10 mouse cellular contexts compared by ENCODE assay signal in genomic region chr5:20773341-20773740, GRCm38 (mm10).
DNase-seq lines count a peak whose midpoint lies in the region; ATAC-seq lines count a peak whose summit lies in the region.
"Had no signal": no experiment of that assay in that cellular context is flagged by ENCODE, and none has a peak within 500 bp of the region (broad histone marks: within the 10 kb centered on the region; RNA-seq: fewer than 3 reads in every experiment).

No protein-coding gene starts in this region.

- H3K9ac ChIP-seq in forebrain, embryonic 14.5 days (ENCODE audit: low read length) = no peak overlapping the region
- H3K9ac ChIP-seq in forebrain, embryonic 11.5 days (ENCODE audit: low read length) = no peak overlapping the region
- H3K9ac ChIP-seq: heart, embryonic 15.5 days; midbrain, embryonic 12.5 days had no signal

- no peak overlapping the region for H3K4me3 ChIP-seq in forebrain, embryonic 14.5 days (ENCODE audit: low read depth, low read length)
- H3K4me3 ChIP-seq in forebrain, embryonic 11.5 days (ENCODE audit: low read depth, low read length) = no peak overlapping the region
- H3K4me3 ChIP-seq: heart, embryonic 15.5 days; midbrain, embryonic 12.5 days had no signal

- H3K27me3 ChIP-seq in forebrain, embryonic 14.5 days (replicated peaks; ENCODE audit: control insufficient read depth, insufficient read depth, low read length) = no peaks in the 10 kb centered on the region
- no peaks in the 10 kb centered on the region for H3K27me3 ChIP-seq in forebrain, embryonic 11.5 days (ENCODE audit: control insufficient read depth, insufficient read depth, low read length)
- H3K27me3 ChIP-seq: heart, embryonic 15.5 days; midbrain, embryonic 12.5 days had no signal

- H3K9me3 ChIP-seq in forebrain, embryonic 14.5 days (replicated peaks; ENCODE audit: control insufficient read depth, low read length) = no peaks in the 10 kb centered on the region
- no peaks in the 10 kb centered on the region for H3K9me3 ChIP-seq in forebrain, embryonic 11.5 days (ENCODE audit: control insufficient read depth, low read length)
- H3K9me3 ChIP-seq: heart, embryonic 15.5 days; midbrain, embryonic 12.5 days had no signal

- H3K36me3 ChIP-seq in forebrain, embryonic 14.5 days (ENCODE audit: control insufficient read depth, insufficient read depth, low read length) = peaks cover 11% of the 10 kb centered on the region; the same call in 1 of the 2 replicates
- H3K36me3 ChIP-seq in forebrain, embryonic 11.5 days (ENCODE audit: control insufficient read depth, insufficient read depth, low read length) = peaks cover 3% of the 10 kb centered on the region; the same call in 1 of the 2 replicates

- ATAC-seq in forebrain, embryonic 14.5 days = peak; percentile 65
- ATAC-seq in forebrain, embryonic 11.5 days (replicated peaks; ENCODE audit: low FRiP score) = no peak

- no peak overlapping the region for H3K4me2 ChIP-seq in forebrain, embryonic 14.5 days (ENCODE audit: low read length)
- no peak overlapping the region for H3K4me2 ChIP-seq in forebrain, embryonic 11.5 days (ENCODE audit: low read depth, low read length, severe bottlenecking)
- H3K4me2 ChIP-seq: heart, embryonic 15.5 days; midbrain, embryonic 12.5 days had no signal

- WGBS in forebrain, embryonic 14.5 days = 62% methylated on average over 3 of the region's 3 CpGs
- 82% methylated on average over 3 of the region's 3 CpGs for WGBS in forebrain, embryonic 11.5 days

- no peak overlapping the region for H3K27ac ChIP-seq in forebrain, embryonic 14.5 days (ENCODE audit: low read depth, low read length)
- H3K27ac ChIP-seq in forebrain, embryonic 11.5 days (ENCODE audit: low read depth, low read length) = no peak overlapping the region
- H3K27ac ChIP-seq: heart, embryonic 15.5 days; midbrain, embryonic 12.5 days had no signal

- H3K4me1 ChIP-seq in forebrain, embryonic 14.5 days (ENCODE audit: control insufficient read depth, insufficient read depth, low read length) = no peaks in the 10 kb centered on the region
- no peaks in the 10 kb centered on the region for H3K4me1 ChIP-seq in forebrain, embryonic 11.5 days (replicated peaks; ENCODE audit: control insufficient read depth, insufficient read depth, low read length)
- H3K4me1 ChIP-seq: heart, embryonic 15.5 days; midbrain, embryonic 12.5 days had no signal

- DNase-seq in forebrain, embryonic 14.5 days (ENCODE audit: low spot score) = peak; percentile 86
- DNase-seq in forebrain, embryonic 11.5 days (ENCODE audit: low spot score) = no peak
- peak; percentile 50 to 75 for DNase-seq in left cerebral cortex, postnatal 25 days (ENCODE audit: low spot score in 2 of 2)
- DNase-seq in left cerebral cortex, adult 9 months (ENCODE audit: low spot score in 2 of 2) = no peak
- peak; percentile 52 for DNase-seq in adipocyte (ENCODE audit: low spot score)
- peak; percentile 46 for DNase-seq in lung, postnatal 25 days (ENCODE audit: low spot score)
- DNase-seq in urinary bladder, postnatal 36 days (ENCODE audit: low spot score in 2 of 2) = no peak
- no peak for DNase-seq in right cerebral cortex, postnatal 25 days

- intact Hi-C loops in left cerebral cortex, postnatal 25 days (cut with DNase I) = no loop called here

Comparison
In these comparisons a context has a peak if more than half of its experiments do, and no peak if none do; other contexts are left out.
1. DNase-seq: peak in forebrain, embryonic 14.5 days (single experiment), left cerebral cortex, postnatal 25 days (2 of 2), adipocyte (single experiment) and lung, postnatal 25 days (single experiment); none in forebrain, embryonic 11.5 days (single experiment), left cerebral cortex, adult 9 months (0 of 2), urinary bladder, postnatal 36 days (0 of 2) and right cerebral cortex, postnatal 25 days (single experiment).